Mouse (Mus musculus) hindlimb bud, embryonic 11.5 days (tissue): ENCODE measurements around the gene Slc24a5.
"Not testable (repeated sequence)": the region's sequence is repeated elsewhere in the genome, so short reads cannot be mapped to it uniquely, and the experiment has no call there.

Experiments used
- DNase-seq: peaks from one replicate; pipeline ENCODE4 v3.0.0-alpha.2; 2012; ENCODE audit warnings: low read depth, low spot score; ENCODE audit errors: extremely low spot score

The Slc24a5 gene

GRCm38 (mm10) chr2:125067894-125068293 lies at the start of gene Slc24a5:
TSS of gene Slc24a5 (plus strand) at chr2:125068124.
- DNase-seq: no peak

DNA sequence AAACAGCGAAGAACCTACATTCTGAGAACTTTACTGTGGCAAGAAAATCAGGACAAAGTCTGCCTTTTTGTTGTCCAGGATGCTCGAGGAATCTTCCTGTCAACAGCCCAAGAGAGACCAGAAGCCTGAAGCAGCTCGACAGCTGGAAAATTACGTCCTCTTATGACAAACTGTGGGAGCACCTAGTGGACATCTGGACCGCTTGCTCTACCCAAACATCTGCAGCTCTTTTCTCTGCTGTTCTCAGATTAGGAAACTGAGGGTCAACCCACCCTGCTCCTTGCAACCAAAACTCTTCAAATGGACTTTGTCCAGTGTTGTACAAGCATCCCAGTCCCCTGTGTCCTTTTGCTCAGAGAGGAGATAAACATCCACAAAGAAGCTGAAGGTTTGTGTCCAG lies 43.5 kb upstream of the Slc24a5 start:
- no peak for DNase-seq

DNA sequence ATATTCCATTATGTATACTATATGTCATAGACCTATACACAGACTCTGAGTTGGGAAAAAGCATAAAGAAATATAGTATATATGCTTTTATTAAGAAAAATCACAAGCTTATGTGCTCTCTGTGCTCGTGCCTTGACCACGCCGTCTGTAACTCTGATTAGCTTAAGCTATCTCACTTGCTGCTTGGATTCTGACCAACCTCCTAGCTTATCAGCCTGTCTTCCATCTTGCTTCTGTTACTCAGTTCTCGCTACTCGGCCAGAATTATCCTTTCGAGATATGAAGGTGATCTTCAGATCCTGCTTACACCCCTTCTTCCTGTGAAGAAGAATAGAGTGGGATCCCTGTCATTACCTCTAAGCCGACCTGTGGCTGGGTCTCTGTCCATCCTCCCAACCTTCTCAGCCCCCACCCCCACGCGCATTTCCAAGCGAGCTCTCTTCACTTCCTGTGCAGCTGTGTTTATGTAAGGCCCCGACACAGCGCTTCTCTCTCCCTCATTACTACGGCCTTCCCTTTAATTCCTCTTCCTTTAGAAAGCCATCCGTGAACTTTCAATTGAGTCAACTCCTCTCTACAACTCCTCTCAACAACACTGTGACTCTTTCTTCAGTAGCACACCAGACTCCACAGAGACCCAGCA lies 41.4 kb upstream of the Slc24a5 start:
- DNase-seq: no peak

DNA sequence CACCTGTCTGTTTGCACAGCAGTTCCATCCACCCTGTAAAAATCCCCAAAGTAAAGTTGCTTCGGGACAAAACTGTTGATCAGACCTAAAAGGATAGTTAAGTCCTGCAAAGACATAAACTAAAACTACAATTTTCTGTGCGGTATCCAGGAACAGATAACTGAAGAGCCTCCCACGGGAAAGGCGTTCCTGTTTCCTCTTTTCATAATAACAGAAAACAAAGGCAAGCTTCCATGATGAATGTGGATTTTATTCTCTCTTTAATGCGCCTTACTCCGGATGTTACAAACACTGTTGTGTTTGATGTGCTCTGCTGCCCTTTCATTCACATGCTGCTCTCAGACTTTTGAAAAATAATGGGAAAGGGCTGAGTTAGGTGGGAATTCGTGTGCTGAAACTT lies 37.3 kb upstream of the Slc24a5 start:
- DNase-seq: no peak

GRCm38 (mm10) chr2:125031111-125031510 lies 36.8 kb upstream of the Slc24a5 start:
- DNase-seq: no peak

DNA sequence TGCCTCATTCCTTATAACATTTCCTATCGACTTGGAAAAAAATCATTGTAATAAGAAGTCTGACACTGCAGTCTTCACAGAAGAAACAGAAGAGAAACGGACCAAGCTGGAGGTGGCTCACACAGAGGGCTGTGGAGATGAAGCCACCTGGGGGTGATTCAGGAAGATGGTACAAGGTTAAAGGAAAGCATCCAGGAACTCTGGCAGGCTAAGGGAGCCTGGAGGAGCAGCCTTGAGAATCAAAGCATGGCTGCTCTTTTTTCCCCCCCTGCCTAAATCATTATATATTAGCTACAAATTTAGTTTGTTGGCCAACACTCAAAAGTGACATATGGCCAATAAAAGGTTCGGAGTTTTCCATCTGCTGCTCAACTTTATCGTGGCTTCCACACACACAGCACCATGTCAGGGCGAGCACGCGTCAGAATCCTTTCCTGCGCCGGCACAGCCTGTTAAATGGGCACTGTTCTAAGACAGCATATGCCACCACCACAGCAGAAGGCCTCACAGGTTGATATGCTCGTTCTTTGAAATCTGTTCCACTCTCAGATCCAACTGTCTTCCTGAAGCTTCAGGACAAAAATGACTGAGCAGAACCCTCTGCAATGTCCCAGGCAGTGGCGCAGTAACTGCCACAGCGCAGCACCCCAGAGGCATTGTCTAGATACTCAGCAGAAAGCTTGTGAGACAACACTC lies 36.2 kb upstream of the Slc24a5 start:
- DNase-seq: no peak

GRCm38 (mm10) chr2:125032258-125032973 lies 35.5 kb upstream of the Slc24a5 start:
- no peak for DNase-seq

DNA sequence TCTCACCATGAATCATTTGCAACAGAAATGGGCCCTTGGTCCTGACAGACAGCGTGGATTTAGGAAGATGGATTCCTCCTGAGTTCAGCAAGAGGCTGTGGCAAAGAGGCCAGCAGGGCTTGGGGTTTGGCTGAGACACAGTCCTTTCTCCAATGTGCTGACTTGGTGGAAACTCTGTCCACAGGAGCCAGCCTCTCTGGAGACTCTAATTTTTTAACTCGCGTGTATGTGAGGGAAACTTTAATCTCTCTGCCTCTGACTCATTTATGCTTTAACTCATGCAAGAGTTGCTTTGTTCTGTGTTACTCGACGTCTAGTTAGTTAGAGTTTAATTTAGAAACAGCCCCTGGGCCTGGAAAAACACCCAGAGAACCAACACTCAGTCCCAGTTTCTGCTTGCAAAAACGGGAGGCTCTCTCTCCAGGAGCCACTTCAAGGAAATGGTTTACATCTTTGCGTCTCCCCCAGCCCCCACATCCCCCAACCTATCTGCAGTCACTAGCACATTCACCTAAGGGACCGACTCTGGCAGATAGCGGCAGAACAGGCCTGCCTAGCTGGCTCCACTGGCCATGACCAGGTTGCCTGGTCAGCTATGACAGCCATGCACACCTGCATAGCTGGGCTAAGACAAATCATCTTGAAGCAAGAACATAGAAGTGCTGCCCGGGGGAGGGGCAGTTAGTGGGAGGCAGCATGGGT lies 34.7 kb upstream of the Slc24a5 start:
- no peak for DNase-seq

DNA sequence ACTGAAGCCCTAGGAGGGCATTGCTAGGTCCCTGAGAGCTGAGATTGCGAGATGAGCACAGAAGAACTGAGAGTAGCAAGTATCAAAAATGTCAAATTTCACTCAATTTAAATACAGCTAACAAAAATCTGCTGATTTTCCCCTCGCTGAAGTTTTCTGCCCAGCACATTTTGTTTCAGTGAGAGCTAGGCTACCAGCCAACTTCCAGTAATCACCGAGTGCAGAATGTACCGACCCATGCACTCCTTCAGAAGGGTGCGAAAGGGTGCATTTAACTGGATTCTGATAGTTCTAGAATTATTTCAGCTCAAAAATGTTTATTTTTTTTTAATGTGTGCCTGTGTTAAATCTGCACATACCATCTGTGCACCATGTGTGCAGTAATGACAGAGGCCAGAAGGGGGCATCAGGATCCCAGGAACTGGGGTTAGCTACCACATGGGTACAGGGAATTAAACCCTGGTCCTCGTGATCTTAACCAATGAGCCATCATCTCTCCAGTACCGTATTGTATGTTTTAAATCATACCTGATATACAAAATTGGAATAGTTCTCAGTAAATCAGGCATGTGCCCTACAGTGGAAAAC lies 12.5 kb upstream of the Slc24a5 start:
- DNase-seq: no peak

- no peak for DNase-seq
These were observed 10.6 kb upstream of the Slc24a5 start for GRCm38 (mm10) chr2:125057250-125057815.

- no peak for DNase-seq
These were observed 6.5 kb upstream of the Slc24a5 start for GRCm38 (mm10) chr2:125061451-125061850.

- no peak for DNase-seq
These were observed 5.0 kb upstream of the Slc24a5 start for GRCm38 (mm10) chr2:125062944-125063343.

- DNase-seq: no peak
These were observed 551 bp upstream of the Slc24a5 start for GRCm38 (mm10) chr2:125067373-125067772.

DNA sequence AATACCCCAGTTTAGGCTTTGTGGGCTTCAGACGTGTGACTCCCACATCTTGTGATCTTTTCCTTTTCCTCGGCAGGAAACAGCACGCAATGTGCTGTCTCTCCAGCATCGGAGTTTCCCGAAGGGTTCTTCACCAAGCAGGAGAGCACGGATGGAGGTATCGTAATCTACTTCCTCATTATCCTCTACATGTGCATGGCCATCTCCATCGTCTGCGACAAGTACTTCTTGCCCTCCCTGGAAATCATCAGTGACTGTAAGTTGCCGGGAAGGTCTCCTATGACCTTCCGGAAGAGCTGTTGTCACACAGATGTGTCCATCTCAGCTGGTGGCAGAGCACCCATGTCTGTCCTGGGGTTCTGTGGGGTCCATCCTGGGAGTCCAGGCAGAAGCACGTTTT lies 772 bp downstream of the Slc24a5 start:
- DNase-seq: no peak

GRCm38 (mm10) chr2:125073056-125073780 lies 5.3 kb downstream of the Slc24a5 start:
- DNase-seq: no peak

DNA sequence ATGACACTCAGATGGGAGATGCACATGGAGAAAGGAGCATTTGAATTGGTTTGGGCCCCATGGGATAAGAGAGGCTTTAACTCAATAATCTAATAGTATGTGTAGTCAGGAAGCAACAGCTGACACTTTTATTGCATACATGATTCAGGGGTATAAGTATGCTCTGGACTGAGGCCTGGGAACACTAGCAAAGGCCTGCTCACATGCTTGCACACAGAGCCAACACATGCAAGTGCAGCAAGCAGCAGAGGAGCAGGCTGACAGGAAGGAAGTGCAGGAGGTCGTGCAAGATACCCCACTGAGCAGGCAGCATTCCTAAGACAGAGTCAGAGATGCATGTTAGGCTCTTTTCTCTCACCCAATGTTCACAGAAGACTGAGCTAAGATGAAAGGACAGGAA lies 16.0 kb downstream of the Slc24a5 start:
- no peak for DNase-seq

DNA sequence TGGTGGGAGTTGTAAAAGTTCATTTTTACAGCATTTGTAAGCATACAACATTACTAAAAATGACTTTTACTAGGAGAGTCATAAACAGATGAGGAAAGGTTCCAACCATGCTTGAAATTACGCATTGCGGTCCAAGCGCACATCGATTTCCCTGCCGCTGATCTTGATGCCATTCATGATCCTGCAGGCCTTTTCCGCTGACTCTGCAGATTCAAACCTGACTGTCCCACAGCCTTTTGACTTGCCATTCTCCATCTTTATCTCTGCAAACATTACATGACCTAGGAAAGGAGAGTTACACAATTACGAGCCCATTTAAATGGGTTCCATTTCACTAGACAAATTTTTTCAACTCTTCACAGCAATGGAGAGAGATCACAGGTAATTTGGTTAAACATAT lies 20.8 kb downstream of the Slc24a5 start:
- DNase-seq: no peak

DNA sequence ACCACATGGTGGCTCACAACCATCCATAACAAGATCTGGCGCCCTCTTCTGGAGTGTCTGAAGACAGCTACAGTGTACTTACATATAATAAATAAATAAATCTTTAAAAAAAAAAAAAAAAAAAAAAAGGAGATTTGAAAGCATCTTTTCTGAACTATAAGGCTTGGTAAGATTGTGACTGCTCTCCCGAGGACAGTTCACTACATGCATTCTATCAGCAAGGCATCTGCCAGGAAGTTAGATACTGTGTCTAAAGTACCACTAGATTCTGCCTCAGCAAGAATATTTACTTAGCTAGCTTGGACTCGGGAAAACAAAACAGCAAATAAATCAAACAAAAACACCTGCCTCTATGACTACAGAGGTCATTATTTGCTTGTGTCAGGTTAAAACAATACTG lies 24.2 kb downstream of the Slc24a5 start:
- not testable (repeated sequence) for DNase-seq

DNA sequence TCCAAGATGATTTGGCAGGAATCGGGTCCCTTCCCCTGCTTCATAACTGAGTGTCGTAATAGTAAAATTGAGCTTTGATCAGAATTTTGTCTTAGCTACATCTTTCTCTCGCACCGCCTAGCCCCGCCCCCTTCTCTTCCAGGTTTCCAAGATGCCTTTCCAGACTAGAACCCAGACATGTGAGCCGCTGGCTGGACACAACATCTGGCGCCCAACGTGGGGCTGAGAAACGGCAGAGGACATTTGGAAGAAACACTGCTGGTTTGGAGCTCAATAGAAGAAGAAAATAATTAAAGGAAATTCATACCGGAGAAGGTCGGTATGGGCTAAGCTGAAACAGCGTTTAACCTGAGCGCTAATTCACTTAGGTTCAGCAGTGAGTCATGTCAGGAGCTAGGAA lies 36.6 kb downstream of the Slc24a5 start:
- DNase-seq: not testable (repeated sequence)

GRCm38 (mm10) chr2:125106536-125106935 lies 38.6 kb downstream of the Slc24a5 start:
- not testable (repeated sequence) for DNase-seq
